32 mouse cellular contexts compared by ENCODE assay signal in genomic region chr3:27705761-27706160, GRCm38 (mm10). TPM values are rescaled to one million over a fixed set of nuclear protein-coding genes. Genes with fewer than 3 reads are reported as not detected.
DNase-seq lines count a peak whose midpoint lies in the region; ATAC-seq and TF ChIP-seq lines count a peak whose summit lies in the region.
"Had no signal": no experiment of that assay in that cellular context is flagged by ENCODE, and none has a peak within 500 bp of the region (broad histone marks: within the 10 kb centered on the region; RNA-seq: fewer than 3 reads in every experiment).

No protein-coding gene starts in this region.

- H3K4me1 ChIP-seq in heart, embryonic 12.5 days (replicated peaks), result peaks cover 55% of the 10 kb centered on the region
- peaks cover 57% of the 10 kb centered on the region for H3K4me1 ChIP-seq in heart, embryonic 10.5 days
- H3K4me1 ChIP-seq in kidney, embryonic 16.5 days (ENCODE audit: insufficient read depth, low read length), result peaks cover 37% of the 10 kb centered on the region
- H3K4me1 ChIP-seq in lung, embryonic 15.5 days, result peaks cover 44% of the 10 kb centered on the region
- peaks cover 7% of the 10 kb centered on the region; the same call in 1 of the 2 replicates for H3K4me1 ChIP-seq in stomach, postnatal 0 days (replicated peaks; ENCODE audit: control insufficient read depth, insufficient read depth)

- peaks cover 4% of the 10 kb centered on the region for H3K36me3 ChIP-seq in heart, embryonic 12.5 days
- H3K36me3 ChIP-seq in heart, embryonic 10.5 days, result peaks cover 7% of the 10 kb centered on the region
- H3K36me3 ChIP-seq in kidney, embryonic 16.5 days (ENCODE audit: insufficient read depth, low read length), result no peaks in the 10 kb centered on the region
- H3K36me3 ChIP-seq in lung, embryonic 15.5 days, result 0 out of 2 replicates have a peak, but pooled peaks cover 5% of the 10 kb centered on the region
- H3K36me3 ChIP-seq in stomach, postnatal 0 days (ENCODE audit: control insufficient read depth, insufficient read depth, low read length), result no peaks in the 10 kb centered on the region
- H3K36me3 ChIP-seq: forebrain, embryonic 12.5 days; G1E; hindbrain, embryonic 15.5 days; limb, embryonic 12.5 days; liver, embryonic 13.5 days; midbrain, embryonic 13.5 days; neural tube, embryonic 15.5 days had no signal

- no peak for ATAC-seq in heart, embryonic 12.5 days (ENCODE audit: insufficient number of reproducible peaks, low FRiP score)
- ATAC-seq in kidney, embryonic 16.5 days (ENCODE audit: low FRiP score, low TSS enrichment), result no peak
- ATAC-seq in lung, embryonic 15.5 days (ENCODE audit: borderline replicate concordance, extremely low read depth, low FRiP score, low TSS enrichment), result no peak
- no peak for ATAC-seq in stomach, postnatal 0 days (ENCODE audit: low FRiP score, low TSS enrichment)
- ATAC-seq: forebrain, postnatal 0 days; inflammation-experienced regulatory T-cells, adult 6 months; midbrain, embryonic 13.5 days; Patski had no signal

- H3K9me3 ChIP-seq in heart, embryonic 12.5 days (replicated peaks), result no peaks in the 10 kb centered on the region
- no peaks in the 10 kb centered on the region for H3K9me3 ChIP-seq in heart, embryonic 10.5 days
- no peaks in the 10 kb centered on the region for H3K9me3 ChIP-seq in kidney, embryonic 16.5 days (ENCODE audit: low read length)
- H3K9me3 ChIP-seq in lung, embryonic 15.5 days, result no peaks in the 10 kb centered on the region
- H3K9me3 ChIP-seq in stomach, postnatal 0 days (ENCODE audit: control insufficient read depth, low read length), result no peaks in the 10 kb centered on the region
- H3K9me3 ChIP-seq: embryonic facial prominence, embryonic 13.5 days; forebrain, embryonic 12.5 days; hindbrain, embryonic 10.5 days; hindbrain, embryonic 15.5 days; kidney, embryonic 15.5 days; limb, embryonic 12.5 days; liver, embryonic 13.5 days; megakaryocyte, embryonic 14.5 days; midbrain, embryonic 13.5 days; neural tube, embryonic 15.5 days had no signal

- DNase-seq in heart, embryonic 10.5 days (ENCODE audit: low spot score), result no peak
- no peak for DNase-seq in kidney, postnatal 36 days
- DNase-seq in lung, adult 18-20 months, result no peak
- DNase-seq in stomach, postnatal 0 days (ENCODE audit: low spot score), result no peak
- DNase-seq in spleen, postnatal 36 days (ENCODE audit: low spot score in 2 of 2), result no peak
- DNase-seq: cerebellum, adult 18-20 months; cerebellum, postnatal 10 days; forebrain, postnatal 0 days; kidney, adult 18-20 months; layer of hippocampus, adult 9-11 months; liver, embryonic 13.5 days; lung, postnatal 36 days; retina, postnatal 1 day; right cerebral cortex, postnatal 25 days; thymus, adult 2 months; thymus, postnatal 36 days had no signal

- 0 out of 2 replicates have a peak overlapping the region, but pooled peaks have one; percentile 23 for H3K9ac ChIP-seq in heart, embryonic 12.5 days
- H3K9ac ChIP-seq in kidney, embryonic 16.5 days (replicated peaks; ENCODE audit: low read length), result no peak overlapping the region
- H3K9ac ChIP-seq in lung, embryonic 15.5 days, result no peak overlapping the region
- H3K9ac ChIP-seq in stomach, postnatal 0 days (ENCODE audit: low read length), result no peak overlapping the region
- H3K9ac ChIP-seq: embryonic facial prominence, embryonic 13.5 days; forebrain, embryonic 12.5 days; forebrain, postnatal 0 days; hindbrain, embryonic 15.5 days; kidney, embryonic 15.5 days; limb, embryonic 12.5 days; liver, embryonic 13.5 days; midbrain, embryonic 13.5 days; neural tube, embryonic 15.5 days had no signal

- TF ChIP-seq CTCF in stomach, postnatal 0 days (IDR thresholded peaks at IDR 0.05; ENCODE audit: low read depth), result no peak

- no peak overlapping the region for H3K4me2 ChIP-seq in heart, embryonic 12.5 days
- H3K4me2 ChIP-seq in kidney, embryonic 16.5 days (replicated peaks; ENCODE audit: low read depth, low read length), result 0 out of 2 replicates have a peak overlapping the region, but pooled peaks have one; percentile 10
- no peak overlapping the region for H3K4me2 ChIP-seq in lung, embryonic 15.5 days
- peak overlapping the region; percentile 21; the same call in 1 of the 2 replicates for H3K4me2 ChIP-seq in stomach, postnatal 0 days (replicated peaks; ENCODE audit: low read depth)
- H3K4me2 ChIP-seq: embryonic facial prominence, embryonic 13.5 days; forebrain, embryonic 12.5 days; hindbrain, embryonic 15.5 days; kidney, embryonic 15.5 days; limb, embryonic 12.5 days; liver, embryonic 13.5 days; midbrain, embryonic 13.5 days; neural tube, embryonic 15.5 days had no signal

- no peaks in the 10 kb centered on the region for H3K27me3 ChIP-seq in heart, embryonic 12.5 days (replicated peaks)
- no peaks in the 10 kb centered on the region for H3K27me3 ChIP-seq in heart, embryonic 10.5 days (ENCODE audit: insufficient read depth, poor library complexity, severe bottlenecking)
- H3K27me3 ChIP-seq in kidney, embryonic 16.5 days (ENCODE audit: insufficient read depth, low read length), result no peaks in the 10 kb centered on the region
- no peaks in the 10 kb centered on the region for H3K27me3 ChIP-seq in lung, embryonic 15.5 days
- H3K27me3 ChIP-seq in stomach, postnatal 0 days (ENCODE audit: control insufficient read depth, insufficient read depth, low read length), result no peaks in the 10 kb centered on the region
- H3K27me3 ChIP-seq: embryonic facial prominence, embryonic 13.5 days; forebrain, embryonic 12.5 days; hindbrain, embryonic 15.5 days; kidney, embryonic 15.5 days; limb, embryonic 12.5 days; midbrain, embryonic 13.5 days; neural tube, embryonic 15.5 days; Patski had no signal

- H3K27ac ChIP-seq in heart, embryonic 12.5 days (ENCODE audit: poor library complexity, severe bottlenecking), result 0 out of 2 replicates have a peak overlapping the region, but pooled peaks have one; percentile 46
- H3K27ac ChIP-seq in heart, embryonic 10.5 days, result no peak overlapping the region
- no peak overlapping the region for H3K27ac ChIP-seq in kidney, embryonic 16.5 days (ENCODE audit: low read length)
- peak overlapping the region; percentile 45; the same call in 1 of the 2 replicates for H3K27ac ChIP-seq in lung, embryonic 15.5 days
- H3K27ac ChIP-seq in stomach, postnatal 0 days (replicated peaks), result no peak overlapping the region; the same call in 1 of the 2 replicates
- H3K27ac ChIP-seq: embryonic facial prominence, embryonic 13.5 days; forebrain, embryonic 12.5 days; hindbrain, embryonic 10.5 days; hindbrain, embryonic 15.5 days; limb, embryonic 12.5 days; liver, embryonic 13.5 days; midbrain, embryonic 13.5 days; neural tube, embryonic 15.5 days had no signal

- no peak overlapping the region for H3K4me3 ChIP-seq in heart, embryonic 12.5 days
- H3K4me3 ChIP-seq in heart, embryonic 10.5 days, result no peak overlapping the region
- H3K4me3 ChIP-seq in kidney, embryonic 16.5 days (ENCODE audit: low read length), result no peak overlapping the region
- H3K4me3 ChIP-seq in lung, embryonic 15.5 days, result no peak overlapping the region
- H3K4me3 ChIP-seq in stomach, postnatal 0 days (ENCODE audit: low read depth, low read length), result no peak overlapping the region
- H3K4me3 ChIP-seq: embryonic facial prominence, embryonic 13.5 days; erythroblast, embryonic 14.5 days; forebrain, embryonic 12.5 days; hindbrain, embryonic 10.5 days; hindbrain, embryonic 15.5 days; kidney, embryonic 15.5 days; limb, embryonic 12.5 days; liver, embryonic 13.5 days; megakaryocyte, embryonic 14.5 days; midbrain, embryonic 13.5 days; neural tube, embryonic 15.5 days had no signal

- 54% methylated on average over 6 of the region's 6 CpGs for WGBS in heart, embryonic 12.5 days
- WGBS in heart, embryonic 10.5 days, result 68% methylated on average over 6 of the region's 6 CpGs
- 33% methylated on average over 6 of the region's 6 CpGs for WGBS in kidney, embryonic 16.5 days
- WGBS in lung, embryonic 15.5 days, result 49% methylated on average over 6 of the region's 6 CpGs
- WGBS in stomach, postnatal 0 days, result 19% methylated on average over 6 of the region's 6 CpGs

- TF ChIP-seq EP300 in stomach, postnatal 0 days (optimal IDR thresholded peaks at IDR 0.05), result no peak

RNA-seq across cellular contexts. Expression of gene Fndc3b, which starts 5.3 kb away (rescaled TPM):
- 36.8 and 43.6 TPM in 2 replicates for polyA plus RNA-seq in heart, embryonic 12.5 days (2016; fragmentation: Nextera tagmentation; extraction: Ambion mirVana)
- polyA plus RNA-seq in heart, embryonic 10.5 days (2016; fragmentation: Nextera tagmentation; extraction: Ambion mirVana), result 21.9 and 26.0 TPM in 2 replicates
- 29.8 and 30.4 TPM in 2 replicates for polyA plus RNA-seq in kidney, embryonic 16.5 days (2015; fragmentation: Nextera tagmentation; extraction: Ambion mirVana)
- 33.5 and 35.7 TPM in 2 replicates for polyA plus RNA-seq in lung, embryonic 15.5 days (2015; fragmentation: Nextera tagmentation; extraction: Ambion mirVana)
- polyA plus RNA-seq in stomach, postnatal 0 days (2015; fragmentation: Nextera tagmentation; extraction: Ambion mirVana), result 11.8 TPM in 2 replicates
- polyA plus RNA-seq: G1E had no signal

Comparison
In these comparisons a context has a peak if more than half of its experiments do, and no peak if none do; other contexts are left out.
1. H3K27ac ChIP-seq: peak in heart, embryonic 12.5 days (single experiment) and lung, embryonic 15.5 days (single experiment); none in heart, embryonic 10.5 days (single experiment), kidney, embryonic 16.5 days (single experiment) and stomach, postnatal 0 days (single experiment).
2. H3K4me2 ChIP-seq: peak in kidney, embryonic 16.5 days (single experiment) and stomach, postnatal 0 days (single experiment); none in heart, embryonic 12.5 days (single experiment) and lung, embryonic 15.5 days (single experiment).